Mouse (Mus musculus) neutrophil, adult 5-6 weeks (primary cell): ENCODE data around the gene Ccdc167. TPM values are rescaled to one million over a fixed set of nuclear protein-coding genes. Genes with fewer than 3 reads are reported as not detected.
A peak's percentile ranks its signal among the peaks of the same experiment; 100 is the strongest.

Experiments
- ATAC-seq: fragments of 151-379, 151-347 bp; 2 replicates; pipeline ENCODE4 v1.8.0; 2017; ENCODE audit warnings: mild to moderate bottlenecking, moderate TSS enrichment; ENCODE audit not compliant: insufficient number of reproducible peaks, poor library complexity, low FRiP score, severe bottlenecking; ENCODE audit errors: extremely low read depth
- total RNA-seq: library from RNA; stranded (forward); fragments of 200-1000 nt; gene quantifications from 2 replicates; pipeline ENCODE4 v1.2.3, GENCODE M21; 2017

Gene Ccdc167
- total RNA-seq, 1 experiment from 2014 or later: 16.4 TPM

- no peak for ATAC-seq
Measured at GRCm38 (mm10) chr17:29693571-29693970, 23.3 kb downstream of the Ccdc167 start.

- no peak for ATAC-seq
Measured at GRCm38 (mm10) chr17:29692827-29693226, 24.0 kb downstream of the Ccdc167 start.

- no peak for ATAC-seq
Measured at GRCm38 (mm10) chr17:29690257-29690656, 26.6 kb downstream of the Ccdc167 start.

GRCm38 (mm10) chr17:29688610-29689009 lies 28.2 kb downstream of the Ccdc167 start:
- ATAC-seq: no peak

GRCm38 (mm10) chr17:29687373-29687772 lies 29.5 kb downstream of the Ccdc167 start:
- no peak for ATAC-seq

- ATAC-seq: no peak
Measured at GRCm38 (mm10) chr17:29686771-29687170, 30.1 kb downstream of the Ccdc167 start.

GRCm38 (mm10) chr17:29684275-29684674 lies 32.6 kb downstream of the Ccdc167 start:
- ATAC-seq: no peak

GRCm38 (mm10) chr17:29683127-29683526 lies 33.7 kb downstream of the Ccdc167 start:
- no peak for ATAC-seq

GRCm38 (mm10) chr17:29682261-29682660 lies 34.6 kb downstream of the Ccdc167 start:
- ATAC-seq: no peak

- ATAC-seq: no peak; the same call in 1 of the 2 replicates
Measured at GRCm38 (mm10) chr17:29681669-29682068, 35.2 kb downstream of the Ccdc167 start.

- no peak for ATAC-seq
Measured at GRCm38 (mm10) chr17:29680921-29681320, 35.9 kb downstream of the Ccdc167 start.

GRCm38 (mm10) chr17:29680174-29680573 lies 36.7 kb downstream of the Ccdc167 start:
- ATAC-seq: no peak

- peak; percentile 62 for ATAC-seq
Measured at GRCm38 (mm10) chr17:29679038-29679767, 37.6 kb downstream of the Ccdc167 start.

- no peak for ATAC-seq
Measured at GRCm38 (mm10) chr17:29678526-29678925, 38.3 kb downstream of the Ccdc167 start.

GRCm38 (mm10) chr17:29673325-29673724 lies 43.5 kb downstream of the Ccdc167 start:
- ATAC-seq: no peak

GRCm38 (mm10) chr17:29671021-29671420 lies 45.8 kb downstream of the Ccdc167 start:
- no peak for ATAC-seq

- no peak for ATAC-seq
Measured at GRCm38 (mm10) chr17:29669936-29670335, 46.9 kb downstream of the Ccdc167 start.

GRCm38 (mm10) chr17:29669030-29669429 lies 47.8 kb downstream of the Ccdc167 start:
- ATAC-seq: no peak

- ATAC-seq: no peak
Measured at GRCm38 (mm10) chr17:29668051-29668986, 48.5 kb downstream of the Ccdc167 start.

- ATAC-seq: no peak
Measured at GRCm38 (mm10) chr17:29662145-29662544, 54.7 kb downstream of the Ccdc167 start.
